Mouse (Mus musculus): ENCODE measurements around the gene C4b. TPM values are rescaled to one million over a fixed set of nuclear protein-coding genes. Genes with fewer than 3 reads are reported as not detected.
"Not testable (repeated sequence)": the region's sequence is repeated elsewhere in the genome, so short reads cannot be mapped to it uniquely, and the experiment has no call there.

C4b gene
- polyA plus RNA-seq, 2 experiments = 2.9 to 4.8 TPM

DNA sequence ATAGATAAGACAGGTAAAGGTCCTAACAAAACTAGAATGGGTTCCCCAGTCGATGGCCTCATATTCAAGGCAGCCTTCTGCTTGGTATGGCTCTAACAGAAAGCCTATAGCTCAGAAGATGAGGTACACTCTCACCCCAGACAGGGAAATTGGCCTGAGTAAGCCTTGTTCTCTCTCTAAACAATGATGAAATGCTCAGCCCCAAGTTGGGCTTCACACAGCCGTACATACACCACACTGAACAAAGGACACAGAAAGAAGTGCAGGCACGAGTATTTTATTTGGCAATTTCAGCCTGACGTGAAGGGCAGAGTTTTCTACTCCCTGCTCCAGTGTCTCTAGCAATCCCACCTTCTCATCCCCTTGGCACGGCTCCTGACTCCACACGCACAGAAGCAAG, 524 bp upstream of the C4b start:
- no peak overlapping the region for H3K4me2 ChIP-seq (ENCODE audit: low read depth)
- TF ChIP-seq EP300 (IDR thresholded peaks at IDR 0.05; ENCODE audit: low read depth) = no peak
- no peak for TF ChIP-seq CTCF (IDR thresholded peaks at IDR 0.05; ENCODE audit: low read depth)
- ATAC-seq (ENCODE audit: insufficient read depth) (no peak), DNase-seq (ENCODE audit: low read depth in 3 of 3, low spot score in 3 of 3) (no peak)
- H3K4me3 ChIP-seq (ENCODE audit: insufficient read depth in 1 of 2, low read depth in 2 of 2, low read length in 2 of 2) = no peak overlapping the region
- H3K9ac ChIP-seq (replicated peaks) = no peak overlapping the region
- no peaks in the 10 kb centered on the region for H3K36me3 ChIP-seq (replicated peaks; ENCODE audit: control insufficient read depth, insufficient read depth, low read depth)
- H3K4me1 ChIP-seq (replicated peaks; ENCODE audit: control insufficient read depth in 2 of 2, insufficient read depth in 2 of 2, low read length in 1 of 2) = no peaks in the 10 kb centered on the region
- 61% methylated on average over 6 of the region's 6 CpGs for WGBS (ENCODE audit: insufficient replicate concordance)
- no peaks in the 10 kb centered on the region for H3K27me3 ChIP-seq (ENCODE audit: control insufficient read depth, insufficient read depth, low read length)
- H3K27ac ChIP-seq = no peak overlapping the region
- H3K9me3 ChIP-seq (ENCODE audit: control insufficient read depth, low read length) = no peaks in the 10 kb centered on the region

DNA sequence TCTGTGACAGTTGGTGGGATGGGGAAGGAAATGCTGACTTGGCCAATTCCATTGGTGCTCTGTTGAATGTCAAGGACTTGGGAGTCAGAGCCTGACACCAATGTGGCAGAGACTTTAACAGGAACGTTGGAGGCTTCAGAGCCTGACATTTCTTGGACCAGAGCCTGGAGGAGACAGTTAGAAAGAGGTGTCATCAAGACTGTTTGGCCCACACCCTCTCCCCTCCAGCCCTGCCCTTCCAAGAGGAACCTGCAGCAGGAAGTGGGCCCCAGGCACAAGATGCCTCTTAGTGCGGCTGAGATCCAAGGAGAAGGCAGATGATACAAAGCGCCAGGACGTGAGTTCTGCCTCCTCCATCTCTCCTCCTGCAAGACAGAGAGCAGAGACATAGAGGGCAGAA, 3.4 kb downstream of the C4b start:
- TF ChIP-seq EP300 (IDR thresholded peaks at IDR 0.05; ENCODE audit: low read depth) (no peak), CTCF (IDR thresholded peaks at IDR 0.05; ENCODE audit: low read depth) (no peak)
- H3K27me3 ChIP-seq (ENCODE audit: control insufficient read depth, insufficient read depth, low read length) = no peaks in the 10 kb centered on the region

DNA sequence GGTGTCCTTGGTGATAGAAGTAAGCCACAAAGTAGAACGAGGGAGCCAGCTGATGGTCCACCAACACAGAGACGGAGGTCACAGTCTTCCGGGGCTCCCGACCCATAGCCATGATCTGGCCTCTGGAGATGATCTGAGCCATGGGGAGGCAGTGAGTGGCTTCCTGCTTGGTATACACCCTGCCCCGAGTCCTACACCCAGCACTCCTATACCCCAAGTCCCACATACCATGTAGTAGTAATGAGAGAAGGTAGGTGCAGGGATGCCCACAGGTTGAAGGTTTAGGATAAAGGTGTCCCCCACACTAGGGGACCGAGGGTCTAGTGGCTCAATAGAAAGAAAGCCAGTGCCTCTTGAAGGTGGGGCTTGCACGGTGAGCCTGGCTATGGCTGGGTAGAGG, 4.0 kb downstream of the C4b start:
- not testable (repeated sequence) for H3K9ac ChIP-seq (replicated peaks)
- WGBS (ENCODE audit: insufficient replicate concordance) = 68% methylated on average over 7 of the region's 7 CpGs

More for the DNA sequence above, 3.4 kb downstream of the C4b start:
- Histone ChIP-seq H3K9me3 (ENCODE audit: control insufficient read depth, low read length) (no peaks in the 10 kb centered on the region), H3K4me3 (ENCODE audit: insufficient read depth in 1 of 2, low read depth in 2 of 2, low read length in 2 of 2) (no peak overlapping the region), H3K4me1 (replicated peaks; ENCODE audit: control insufficient read depth in 2 of 2, insufficient read depth in 2 of 2, low read length in 1 of 2) (no peaks in the 10 kb centered on the region), H3K36me3 (replicated peaks; ENCODE audit: control insufficient read depth, insufficient read depth, low read depth) (no peaks in the 10 kb centered on the region), H3K4me2 (ENCODE audit: low read depth) (no peak overlapping the region), H3K27ac (no peak overlapping the region), H3K9ac (replicated peaks) (no peak overlapping the region)
- no peak for DNase-seq (ENCODE audit: low read depth in 3 of 3, low spot score in 3 of 3)
- 21% methylated on average over 4 of the region's 4 CpGs for WGBS (ENCODE audit: insufficient replicate concordance)
- ATAC-seq (ENCODE audit: insufficient read depth) = no peak

DNA sequence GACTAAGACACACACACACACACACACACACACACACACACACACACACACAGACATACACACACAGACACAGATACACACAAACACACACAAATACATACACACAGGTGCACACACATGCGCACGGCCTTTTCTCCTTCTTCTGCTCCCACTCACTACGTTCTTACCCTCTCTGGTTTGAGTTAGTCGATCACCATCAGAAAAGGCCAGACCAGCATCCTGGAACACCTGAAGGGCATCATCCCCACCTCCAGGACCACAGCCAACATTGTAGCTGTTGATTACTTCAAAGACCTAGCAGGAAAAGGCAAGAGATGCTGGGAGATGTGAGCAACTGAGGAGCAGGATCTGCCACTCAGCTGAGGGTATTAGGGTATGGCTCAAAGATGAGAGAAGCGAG, 6.2 kb downstream of the C4b start:
- not testable (repeated sequence) for H3K4me3 ChIP-seq (ENCODE audit: insufficient read depth in 1 of 2, low read depth in 2 of 2, low read length in 2 of 2); H3K27ac ChIP-seq; H3K9ac ChIP-seq (replicated peaks); DNase-seq (ENCODE audit: low read depth in 3 of 3, low spot score in 3 of 3); ATAC-seq (ENCODE audit: insufficient read depth); H3K36me3 ChIP-seq (replicated peaks; ENCODE audit: control insufficient read depth, insufficient read depth, low read depth); H3K4me2 ChIP-seq (ENCODE audit: low read depth); H3K9me3 ChIP-seq (ENCODE audit: control insufficient read depth, low read length); H3K27me3 ChIP-seq (ENCODE audit: control insufficient read depth, insufficient read depth, low read length); H3K4me1 ChIP-seq (replicated peaks; ENCODE audit: control insufficient read depth in 2 of 2, insufficient read depth in 2 of 2, low read length in 1 of 2)
- WGBS (ENCODE audit: insufficient replicate concordance) = 57% methylated on average over 5 of the region's 5 CpGs

More for the DNA sequence above, 4.0 kb downstream of the C4b start:
- not testable (repeated sequence) for H3K4me3 ChIP-seq (ENCODE audit: insufficient read depth in 1 of 2, low read depth in 2 of 2, low read length in 2 of 2); H3K4me2 ChIP-seq (ENCODE audit: low read depth); H3K36me3 ChIP-seq (replicated peaks; ENCODE audit: control insufficient read depth, insufficient read depth, low read depth); H3K27ac ChIP-seq; DNase-seq (ENCODE audit: low read depth in 3 of 3, low spot score in 3 of 3); ATAC-seq (ENCODE audit: insufficient read depth); H3K9me3 ChIP-seq (ENCODE audit: control insufficient read depth, low read length); H3K27me3 ChIP-seq (ENCODE audit: control insufficient read depth, insufficient read depth, low read length); H3K4me1 ChIP-seq (replicated peaks; ENCODE audit: control insufficient read depth in 2 of 2, insufficient read depth in 2 of 2, low read length in 1 of 2)

DNA sequence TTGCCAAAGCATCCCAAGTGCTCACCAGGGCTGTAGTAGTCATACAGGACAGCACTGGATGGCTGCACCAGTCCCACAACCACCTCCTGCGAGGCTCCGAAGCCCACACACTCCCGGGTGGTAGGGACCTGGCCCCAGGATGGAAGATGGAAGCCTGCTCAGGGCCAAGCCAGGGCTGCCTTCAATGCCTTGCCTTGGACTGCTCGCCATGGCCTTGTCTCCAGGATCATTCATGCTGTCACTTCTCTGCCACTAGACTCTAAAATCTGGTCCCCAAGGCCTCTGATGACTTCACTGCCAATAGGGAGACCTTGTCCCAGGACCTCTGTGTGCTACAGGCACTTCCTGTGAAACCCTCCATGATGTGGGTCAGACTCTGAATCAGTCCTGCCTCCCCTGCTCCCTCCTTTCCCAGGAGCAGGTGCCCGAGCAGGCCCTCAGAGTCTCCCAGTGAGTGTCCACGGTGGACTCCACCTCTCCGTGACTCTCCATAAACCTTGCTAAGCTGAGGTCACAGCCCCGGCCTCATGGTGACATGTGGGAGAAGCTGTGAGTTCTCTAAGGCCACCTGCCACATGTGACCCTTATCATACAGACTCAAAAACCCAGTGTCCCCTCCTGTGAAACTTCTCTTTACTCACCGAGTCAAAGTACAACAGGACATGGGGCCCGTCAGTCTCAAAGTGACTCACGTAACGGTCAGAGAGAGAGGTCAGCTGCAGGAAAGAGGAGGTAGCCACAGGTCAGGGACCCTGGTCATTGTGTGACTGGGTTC, 13.7 kb downstream of the C4b start:
- H3K4me2 ChIP-seq (ENCODE audit: low read depth); H3K36me3 ChIP-seq (replicated peaks; ENCODE audit: control insufficient read depth, insufficient read depth, low read depth); ATAC-seq (ENCODE audit: insufficient read depth); H3K27ac ChIP-seq; H3K9ac ChIP-seq (replicated peaks); H3K4me1 ChIP-seq (replicated peaks; ENCODE audit: control insufficient read depth in 2 of 2, insufficient read depth in 2 of 2, low read length in 1 of 2); H3K4me3 ChIP-seq (ENCODE audit: insufficient read depth in 1 of 2, low read depth in 2 of 2, low read length in 2 of 2); H3K27me3 ChIP-seq (ENCODE audit: control insufficient read depth, insufficient read depth, low read length); DNase-seq (ENCODE audit: low read depth in 3 of 3, low spot score in 3 of 3); H3K9me3 ChIP-seq (ENCODE audit: control insufficient read depth, low read length): not testable (repeated sequence)
- 65% methylated on average over 12 of the region's 12 CpGs for WGBS (ENCODE audit: insufficient replicate concordance)

DNA sequence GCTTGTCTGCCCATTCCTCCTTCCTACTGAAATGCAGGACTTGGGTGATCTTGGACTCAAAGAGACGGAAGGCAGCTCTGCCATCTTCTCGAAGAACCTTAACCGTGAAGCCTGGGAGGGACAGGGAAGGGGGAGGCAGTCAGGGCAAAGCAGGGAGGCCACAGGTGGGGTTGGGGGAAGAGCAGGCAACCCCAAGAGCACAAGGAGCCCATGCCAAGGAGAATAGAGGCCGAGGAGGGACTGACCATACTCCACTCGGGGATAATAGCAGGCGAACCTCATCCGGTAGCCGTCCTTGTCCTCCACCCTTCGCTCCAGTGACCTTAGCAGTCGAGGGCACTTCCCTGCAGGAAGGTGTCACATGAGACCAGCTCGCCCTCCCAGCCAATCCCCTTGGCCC, 14.5 kb downstream of the C4b start:
- WGBS (ENCODE audit: insufficient replicate concordance) = 64% methylated on average over 11 of the region's 11 CpGs
- H3K4me2 ChIP-seq (ENCODE audit: low read depth); ATAC-seq (ENCODE audit: insufficient read depth); H3K9ac ChIP-seq (replicated peaks); H3K36me3 ChIP-seq (replicated peaks; ENCODE audit: control insufficient read depth, insufficient read depth, low read depth); H3K4me1 ChIP-seq (replicated peaks; ENCODE audit: control insufficient read depth in 2 of 2, insufficient read depth in 2 of 2, low read length in 1 of 2); H3K27me3 ChIP-seq (ENCODE audit: control insufficient read depth, insufficient read depth, low read length); H3K27ac ChIP-seq; H3K4me3 ChIP-seq (ENCODE audit: insufficient read depth in 1 of 2, low read depth in 2 of 2, low read length in 2 of 2); H3K9me3 ChIP-seq (ENCODE audit: control insufficient read depth, low read length); DNase-seq (ENCODE audit: low read depth in 3 of 3, low spot score in 3 of 3): not testable (repeated sequence)

Measured in liver, embryonic 14.5 days (tissue).